Mouse (Mus musculus): ENCODE results near the gene Ptprh. TPM values are rescaled to one million over a fixed set of nuclear protein-coding genes. Genes with fewer than 3 reads are reported as not detected.
"Not testable (repeated sequence)": the region's sequence is repeated elsewhere in the genome, so short reads cannot be mapped to it uniquely, and the experiment has no call there.

Ptprh gene
- total RNA-seq, 2 experiments from 2014 or later = not detected

DNA sequence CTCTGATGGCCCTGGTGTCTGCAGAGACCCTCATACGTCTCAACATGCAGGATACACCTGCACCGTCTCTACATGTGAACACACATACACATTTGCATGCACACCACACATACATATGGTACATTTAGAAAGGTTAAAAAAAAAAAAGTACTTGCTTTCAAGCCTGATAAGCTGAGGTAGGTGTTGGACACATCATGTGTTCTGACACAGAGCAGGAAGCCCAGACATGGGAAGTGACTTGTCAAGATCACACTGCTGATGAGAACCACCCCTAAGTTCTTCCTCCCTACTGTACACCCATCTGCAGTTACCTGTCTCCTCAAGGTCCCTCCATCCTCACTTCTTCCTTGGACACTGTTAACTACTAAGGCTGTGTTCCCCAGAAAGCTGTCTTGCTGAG, 22.1 kb upstream of the Ptprh start:
- no peak for DNase-seq
- Histone ChIP-seq H3K27ac (no peak overlapping the region), H3K4me3 (no peak overlapping the region)
- intact Hi-C loops (cut with DNase I) = loop anchor here (5.0 kb wide), 1 partner anchor 316 kb away; no protein-coding TSS in a partner anchor
- TF ChIP-seq CTCF (IDR thresholded peaks at IDR 0.05) = no peak

DNA sequence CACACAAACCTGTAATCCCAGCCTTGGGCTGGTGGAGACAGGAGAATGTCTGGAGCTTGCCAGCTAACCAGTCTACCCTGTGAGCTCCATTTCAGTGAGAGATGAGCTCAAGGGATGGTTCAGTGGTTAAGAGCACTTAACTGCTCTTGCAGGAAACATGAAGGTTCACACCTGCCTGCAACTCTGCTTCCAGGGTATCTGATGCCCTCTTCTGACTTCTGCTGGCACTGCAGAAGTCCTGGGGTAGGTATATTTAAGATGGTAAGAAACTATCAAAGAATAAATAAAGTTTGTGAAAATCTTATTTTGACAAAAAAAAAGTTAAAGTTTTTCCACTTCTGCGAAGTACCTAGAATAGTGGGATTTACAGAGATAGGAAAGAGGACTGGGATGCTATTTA, 20.5 kb upstream of the Ptprh start:
- intact Hi-C loops (cut with DNase I) = loop anchor here (5.0 kb wide), 1 partner anchor 173 kb away; no protein-coding TSS in a partner anchor
- DNase-seq = no peak
- no peak overlapping the region for H3K27ac ChIP-seq
- peak; percentile 13; the same call in 1 of the 2 replicates for TF ChIP-seq CTCF (IDR thresholded peaks at IDR 0.05)
- no peak overlapping the region for H3K4me3 ChIP-seq

DNA sequence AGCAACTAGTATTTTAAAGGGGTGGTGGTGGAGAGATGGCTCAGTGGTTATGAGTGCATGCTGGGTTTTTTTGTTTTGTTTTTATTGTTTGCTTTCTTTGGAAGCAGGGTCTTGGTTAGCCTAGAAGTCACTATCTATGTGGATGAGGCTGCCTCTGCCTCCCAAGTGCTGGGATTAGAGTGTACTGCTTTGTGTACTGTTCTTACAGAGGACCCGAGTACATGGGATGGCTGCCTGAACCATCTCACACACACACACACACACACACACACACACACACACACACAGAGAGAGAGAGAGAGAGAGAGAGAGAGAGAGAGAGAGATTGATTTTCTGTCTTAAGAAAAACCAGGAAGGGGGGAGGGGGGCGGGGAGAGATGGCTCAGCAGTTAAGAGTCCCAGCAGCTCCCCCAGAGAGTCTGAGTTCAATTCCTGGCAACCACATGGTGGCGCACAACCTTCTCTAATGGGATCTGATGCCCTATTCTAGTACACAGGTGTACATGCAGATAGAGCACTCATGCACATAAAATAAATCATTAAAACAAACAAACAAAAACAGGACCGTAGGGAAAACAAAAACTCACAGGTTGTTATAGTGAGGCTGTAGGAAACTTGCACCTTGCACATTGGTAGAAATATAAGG, 19.8 kb upstream of the Ptprh start:
- Histone ChIP-seq H3K27ac (no peak overlapping the region), H3K4me3 (no peak overlapping the region)
- peak; percentile 57 for TF ChIP-seq CTCF (IDR thresholded peaks at IDR 0.05)
- intact Hi-C loops (cut with DNase I) = loop anchor here (5.0 kb wide), 1 partner anchor 174 kb away; no protein-coding TSS in a partner anchor
- peak; percentile 58 for DNase-seq

DNA sequence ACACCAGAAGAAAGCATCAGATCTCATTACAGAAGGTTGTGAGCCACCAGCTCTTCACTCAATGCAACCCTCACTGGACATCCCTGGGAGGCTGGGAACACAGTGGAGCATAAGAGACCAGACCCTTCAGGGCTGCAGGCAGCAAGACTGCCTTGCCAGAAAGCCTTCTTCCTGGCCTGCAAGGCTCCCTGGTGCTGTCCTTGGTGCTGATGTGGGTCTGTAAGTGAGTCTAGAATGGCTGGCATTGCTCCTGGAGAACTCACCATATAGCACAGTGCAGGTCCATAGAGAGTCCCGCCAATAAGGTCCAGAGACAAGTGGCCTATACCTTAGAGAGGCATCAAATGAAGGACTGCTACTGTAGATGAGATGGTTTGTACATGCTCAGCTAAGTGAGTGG, 16.1 kb upstream of the Ptprh start:
- no peak for DNase-seq
- Histone ChIP-seq H3K4me3 (no peak overlapping the region), H3K27ac (no peak overlapping the region)
- intact Hi-C loops (cut with DNase I) = loop anchor here (5.0 kb wide), 1 partner anchor 177 kb away; no protein-coding TSS in a partner anchor
- no peak for TF ChIP-seq CTCF (IDR thresholded peaks at IDR 0.05)

DNA sequence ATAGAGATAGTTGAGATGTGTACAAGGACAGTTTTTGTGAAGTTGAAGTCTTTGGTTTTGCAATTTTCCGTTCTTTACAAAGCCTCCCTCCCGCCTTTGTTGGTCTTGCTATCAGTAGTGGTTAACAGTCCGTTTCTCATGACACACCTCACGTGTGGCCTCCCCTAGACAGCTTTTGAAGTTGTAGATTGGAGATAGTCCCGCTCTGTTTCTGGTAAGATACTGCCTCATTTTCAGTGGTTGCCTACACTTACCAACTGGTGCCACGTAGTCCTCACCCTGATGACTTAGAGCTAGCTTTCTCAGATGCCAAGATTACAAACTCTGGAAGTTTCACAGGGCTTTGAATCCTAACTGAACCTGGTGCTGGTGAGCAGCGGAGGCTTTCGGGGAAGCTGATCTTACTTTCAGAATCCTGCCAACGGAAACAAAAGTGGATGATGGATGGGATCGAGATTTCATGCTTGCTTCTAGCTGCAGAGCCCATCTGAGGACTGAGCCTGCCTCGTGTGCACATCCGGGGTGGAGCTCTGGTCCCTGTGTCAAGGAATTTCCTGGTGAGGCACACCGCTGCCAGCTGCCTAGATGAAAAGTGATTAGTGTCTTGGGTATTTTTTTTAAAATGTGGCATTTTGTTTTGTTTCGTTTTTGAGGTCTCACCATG, 10.0 kb upstream of the Ptprh start:
- Histone ChIP-seq H3K4me3 (no peak overlapping the region), H3K27ac (no peak overlapping the region)
- intact Hi-C loops (cut with DNase I) = no loop called here
- no peak for TF ChIP-seq CTCF (IDR thresholded peaks at IDR 0.05)
- no peak for DNase-seq

DNA sequence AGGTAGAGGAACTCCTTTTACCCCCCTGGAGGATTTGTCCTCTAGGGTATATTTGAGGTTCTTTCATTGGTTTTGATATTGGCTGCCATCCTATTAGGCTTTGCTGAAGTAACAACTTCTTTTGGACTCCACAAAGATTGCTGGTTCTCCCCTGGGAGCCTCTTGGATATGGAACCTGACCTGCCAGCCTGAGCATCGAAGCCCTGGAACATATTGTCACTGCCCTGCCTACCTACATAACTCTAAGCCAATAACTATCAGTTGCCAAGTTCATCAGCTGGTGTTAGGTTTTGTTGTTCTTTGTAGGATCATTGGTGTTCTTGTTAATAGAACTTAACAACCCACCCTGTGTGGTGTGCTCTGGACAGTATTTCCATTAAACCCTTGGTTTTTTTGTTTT, 9.1 kb upstream of the Ptprh start:
- intact Hi-C loops (cut with DNase I) = no loop called here
- no peak for TF ChIP-seq CTCF (IDR thresholded peaks at IDR 0.05)
- Histone ChIP-seq H3K4me3 (no peak overlapping the region), H3K27ac (no peak overlapping the region)
- no peak for DNase-seq

DNA sequence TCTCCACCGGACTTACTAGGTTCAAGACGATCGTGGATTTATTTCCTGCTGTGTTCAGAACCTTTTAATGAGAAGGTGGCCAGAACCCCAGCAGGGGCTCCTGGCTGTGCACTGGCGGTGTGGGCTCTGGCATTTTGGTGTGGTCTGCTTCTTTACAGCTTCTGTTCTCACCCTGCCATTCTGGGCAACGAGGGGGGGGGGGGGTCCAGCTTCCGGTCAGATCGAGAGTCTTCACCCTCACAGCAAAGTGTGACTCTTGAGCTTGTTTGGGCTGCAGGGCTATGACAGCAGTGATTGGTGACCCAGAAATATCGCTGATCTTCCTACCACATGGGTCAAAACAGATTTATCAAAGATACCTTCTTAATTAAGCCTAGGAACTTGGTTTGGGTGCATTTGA, 8.5 kb upstream of the Ptprh start:
- TF ChIP-seq CTCF (IDR thresholded peaks at IDR 0.05) = no peak

DNA sequence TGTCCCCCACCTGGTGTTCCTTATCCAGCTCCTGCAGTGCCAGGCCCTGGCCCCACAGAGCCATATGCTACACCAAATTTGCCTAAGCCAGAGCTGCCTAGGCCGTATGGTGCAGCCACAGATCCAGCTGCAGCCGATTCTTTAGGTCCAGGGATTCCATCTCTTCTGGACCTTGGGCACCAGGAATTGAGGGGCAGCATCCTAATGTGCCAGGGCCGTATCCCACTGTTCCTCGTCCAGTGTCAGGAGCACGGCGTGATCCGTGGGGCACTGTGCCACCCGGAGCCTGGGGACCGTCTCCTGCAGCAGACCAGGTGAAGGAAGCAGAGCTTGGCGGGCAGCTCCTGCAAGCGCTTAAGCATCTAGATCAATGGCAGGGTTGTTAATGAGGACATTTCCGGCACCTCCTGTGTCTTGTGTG, 8.1 kb upstream of the Ptprh start:
- no peak for DNase-seq
- intact Hi-C loops (cut with DNase I) = no loop called here
- TF ChIP-seq CTCF (IDR thresholded peaks at IDR 0.05) = no peak
- no peak overlapping the region for H3K4me3 ChIP-seq
- H3K27ac ChIP-seq = no peak overlapping the region

More for the DNA sequence above, 8.5 kb upstream of the Ptprh start:
- H3K4me3 ChIP-seq = no peak overlapping the region
- H3K27ac ChIP-seq = no peak overlapping the region
- DNase-seq = no peak
- intact Hi-C loops (cut with DNase I) = no loop called here

DNA sequence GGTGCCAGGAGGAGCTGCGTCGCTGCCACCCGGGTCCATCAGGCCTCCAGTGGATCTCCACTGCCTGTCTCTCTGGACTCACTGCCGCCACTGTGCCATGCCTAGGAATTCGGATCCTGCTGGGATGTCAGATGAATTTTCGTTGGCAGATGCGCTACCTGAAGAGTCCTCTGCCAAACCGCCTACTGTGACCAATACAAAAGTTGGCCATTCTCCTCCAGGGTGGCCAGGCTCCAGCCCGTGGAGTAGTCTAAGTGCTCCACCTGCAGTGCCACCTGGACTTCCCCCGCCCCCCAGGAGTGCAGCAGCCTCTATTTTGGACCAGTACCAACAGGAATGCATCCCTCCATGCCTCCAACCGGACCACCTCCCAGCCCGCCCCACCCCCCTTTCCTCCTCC, 7.7 kb upstream of the Ptprh start:
- intact Hi-C loops (cut with DNase I) = no loop called here
- H3K27ac ChIP-seq = no peak overlapping the region
- no peak overlapping the region for H3K4me3 ChIP-seq
- DNase-seq = no peak
- no peak for TF ChIP-seq CTCF (IDR thresholded peaks at IDR 0.05)

DNA sequence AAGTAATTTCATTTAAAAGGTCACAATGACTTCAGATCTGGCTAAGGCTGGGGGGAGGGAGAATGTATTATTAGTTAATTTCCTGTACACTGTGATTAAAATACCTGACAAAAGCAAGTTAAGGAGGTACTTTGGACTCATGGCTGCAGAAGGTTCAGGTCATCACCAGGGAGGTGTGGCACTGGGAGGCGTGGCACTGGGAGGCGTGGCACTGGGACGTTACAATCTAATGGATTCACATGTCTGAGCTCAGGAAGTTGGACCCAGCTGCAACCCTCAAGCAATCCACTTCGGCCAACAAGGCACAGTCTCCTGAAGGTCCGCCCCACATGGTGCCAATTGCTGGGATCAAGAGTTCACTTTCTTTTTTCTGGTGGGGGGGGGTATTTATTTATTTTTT, 4.2 kb upstream of the Ptprh start:
- Histone ChIP-seq H3K27ac (no peak overlapping the region), H3K4me3 (no peak overlapping the region)
- DNase-seq = no peak
- TF ChIP-seq CTCF (IDR thresholded peaks at IDR 0.05) = no peak
- intact Hi-C loops (cut with DNase I) = no loop called here

DNA sequence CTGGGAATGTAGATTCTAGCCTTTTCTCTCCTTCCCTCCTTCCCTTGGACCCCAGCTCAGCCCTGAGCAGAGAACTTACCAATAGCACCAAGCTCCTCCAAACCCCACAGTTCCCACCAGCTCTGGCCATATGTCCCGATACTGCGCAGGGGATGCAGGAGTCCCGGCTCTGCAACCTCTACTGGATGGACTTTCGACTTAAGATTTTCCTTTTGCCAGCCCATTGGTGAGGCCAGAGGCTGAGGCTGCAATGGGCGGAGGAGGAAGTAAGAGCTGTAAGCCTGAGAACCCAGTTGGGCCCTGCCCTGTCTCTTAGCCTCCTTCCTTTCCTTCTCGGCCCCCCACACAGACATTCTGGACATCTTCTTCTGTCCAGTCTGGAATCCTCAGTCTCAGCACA, 872 bp downstream of the Ptprh start:
- no peak for DNase-seq
- no peak overlapping the region for H3K4me3 ChIP-seq
- intact Hi-C loops (cut with DNase I) = no loop called here
- H3K27ac ChIP-seq = no peak overlapping the region
- no peak for TF ChIP-seq CTCF (IDR thresholded peaks at IDR 0.05)

DNA sequence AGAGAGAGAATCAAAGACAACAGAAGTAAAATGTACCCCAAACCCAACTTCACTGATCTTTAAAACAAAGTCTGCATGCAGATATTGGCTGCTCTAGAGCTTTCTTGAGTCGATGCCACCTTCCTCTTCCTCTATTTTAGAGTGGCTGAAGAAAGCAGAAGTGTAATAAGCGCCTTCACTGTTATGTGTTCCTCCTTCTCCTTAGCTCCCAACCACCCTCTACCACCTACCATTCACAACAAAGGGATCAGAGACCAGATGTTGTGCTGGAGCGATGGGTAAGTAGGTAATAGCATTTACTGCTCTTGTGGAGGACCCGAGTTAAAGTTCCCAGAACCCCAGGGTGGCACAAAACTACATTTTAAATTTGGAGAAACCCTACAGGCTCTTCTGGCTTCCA, 6.8 kb downstream of the Ptprh start:
- intact Hi-C loops (cut with DNase I); H3K4me3 ChIP-seq; H3K27ac ChIP-seq; DNase-seq: not testable (repeated sequence)

DNA sequence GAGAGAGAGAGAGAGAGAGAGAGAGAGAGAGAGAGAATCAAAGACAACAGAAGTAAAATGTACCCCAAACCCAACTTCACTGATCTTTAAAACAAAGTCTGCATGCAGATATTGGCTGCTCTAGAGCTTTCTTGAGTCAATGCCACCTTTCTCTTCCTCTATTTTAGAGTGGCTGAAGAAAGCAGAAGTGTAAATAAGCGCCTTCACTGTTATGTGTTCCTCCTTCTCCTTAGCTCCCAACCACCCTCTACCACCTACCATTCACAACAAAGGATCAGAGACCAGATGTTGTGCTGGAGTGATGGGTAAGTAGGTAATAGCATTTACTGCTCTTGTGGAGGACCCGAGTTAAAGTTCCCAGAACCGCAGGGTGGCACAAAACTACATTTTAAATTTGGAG, 22.4 kb downstream of the Ptprh start:
- intact Hi-C loops (cut with DNase I); H3K4me3 ChIP-seq; DNase-seq: not testable (repeated sequence)

DNA sequence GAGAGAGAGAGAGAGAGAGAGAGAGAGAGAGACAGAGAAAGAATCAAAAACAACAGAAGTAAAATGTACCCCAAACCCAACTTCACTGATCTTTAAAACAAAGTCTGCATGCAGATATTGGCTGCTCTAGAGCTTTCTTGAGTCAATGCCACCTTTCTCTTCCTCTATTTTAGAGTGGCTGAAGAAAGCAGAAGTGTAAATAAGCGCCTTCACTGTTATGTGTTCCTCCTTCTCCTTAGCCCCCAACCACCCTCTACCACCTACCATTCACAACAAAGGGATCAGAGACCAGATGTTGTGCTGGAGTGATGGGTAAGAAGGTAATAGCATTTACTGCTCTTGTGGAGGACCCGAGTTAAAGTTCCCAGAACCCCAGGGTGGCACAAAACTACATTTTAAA, 31.5 kb downstream of the Ptprh start:
- intact Hi-C loops (cut with DNase I); H3K27ac ChIP-seq; H3K4me3 ChIP-seq; DNase-seq: not testable (repeated sequence)

More for the DNA sequence above, 22.4 kb downstream of the Ptprh start:
- not testable (repeated sequence) for H3K27ac ChIP-seq
